25 mouse cellular contexts compared by ENCODE assay signal in the genomic region with DNA sequence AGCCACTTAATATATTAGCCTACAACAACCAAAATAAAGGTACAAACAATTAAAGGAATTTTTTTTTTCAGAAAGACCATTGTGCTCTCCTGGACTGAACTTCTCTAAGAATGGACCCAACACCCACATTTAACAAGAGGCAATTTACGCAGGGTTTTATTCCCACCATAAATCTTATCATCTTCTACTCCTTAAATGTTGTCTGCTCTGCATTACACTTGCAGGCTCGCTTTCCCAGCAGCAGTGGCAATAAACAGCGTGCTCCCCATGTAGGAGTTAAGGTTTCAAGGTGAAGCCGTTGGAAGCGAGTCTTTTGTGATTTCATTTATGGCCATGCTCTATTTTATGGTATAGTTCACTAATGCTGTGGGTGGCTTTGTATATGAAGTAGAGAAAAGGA.
"Had no signal": no experiment of that assay in that cellular context is flagged by ENCODE, and none has a peak within 500 bp of the region (broad histone marks: within the 10 kb centered on the region; RNA-seq: fewer than 3 reads in every experiment).

No protein-coding gene starts in this region.

- H3K4me3 ChIP-seq: gastrocnemius, adult 2 months; heart, embryonic 10.5 days; heart, embryonic 12.5 days; hindbrain, embryonic 10.5 days; hindbrain, embryonic 12.5 days; layer of hippocampus, adult 2 months; left cerebral cortex, adult 2 months; limb, embryonic 10.5 days; limb, embryonic 12.5 days; liver, embryonic 13.5 days; liver, embryonic 15.5 days had no signal

- H3K27ac ChIP-seq: gastrocnemius, adult 2 months; heart, embryonic 10.5 days; hindbrain, embryonic 10.5 days; hindbrain, embryonic 12.5 days; hindbrain, embryonic 14.5 days; layer of hippocampus, adult 2 months; left cerebral cortex, adult 2 months; limb, embryonic 10.5 days; limb, embryonic 12.5 days; liver, embryonic 13.5 days; liver, embryonic 15.5 days had no signal

- H3K4me1 ChIP-seq: heart, embryonic 10.5 days; heart, embryonic 12.5 days; hindbrain, embryonic 10.5 days; hindbrain, embryonic 12.5 days; limb, embryonic 12.5 days; liver, embryonic 13.5 days; liver, embryonic 15.5 days had no signal

- ATAC-seq: hindbrain, embryonic 16.5 days; inflammation-experienced regulatory T-cells, adult 6 months had no signal

- H3K36me3 ChIP-seq: heart, embryonic 10.5 days; heart, embryonic 12.5 days; hindbrain, embryonic 10.5 days; hindbrain, embryonic 12.5 days; limb, embryonic 10.5 days; limb, embryonic 12.5 days; liver, embryonic 13.5 days; liver, embryonic 15.5 days had no signal

- H3K9me3 ChIP-seq: heart, embryonic 10.5 days; heart, embryonic 12.5 days; hindbrain, embryonic 10.5 days; hindbrain, embryonic 12.5 days; limb, embryonic 10.5 days; limb, embryonic 12.5 days; liver, embryonic 13.5 days; liver, embryonic 15.5 days had no signal

- H3K4me2 ChIP-seq: heart, embryonic 12.5 days; hindbrain, embryonic 12.5 days; hindbrain, embryonic 14.5 days; limb, embryonic 12.5 days; liver, embryonic 11.5 days; liver, embryonic 13.5 days; liver, embryonic 15.5 days had no signal

- H3K27me3 ChIP-seq: heart, embryonic 12.5 days; liver, embryonic 15.5 days had no signal

- DNase-seq: gastrocnemius, adult 2 months; gastrocnemius, postnatal 10 days; gastrocnemius, postnatal 25 days; heart, adult 18-20 months; heart, postnatal 10 days; heart, postnatal 4 days; kidney, adult 18-20 months; kidney, adult 8-10 months; kidney, postnatal 14 days; kidney, postnatal 4 days; liver; liver, embryonic 13.5 days had no signal

- H3K9ac ChIP-seq: heart, embryonic 12.5 days; hindbrain, embryonic 12.5 days; hindbrain, embryonic 14.5 days; limb, embryonic 12.5 days; liver, embryonic 13.5 days; liver, embryonic 15.5 days had no signal
